Mouse (Mus musculus) midbrain, embryonic 11.5 days (tissue): Measurements from ENCODE around the gene Camk1d. TPM values are rescaled to one million over a fixed set of nuclear protein-coding genes. Genes with fewer than 3 reads are reported as not detected.
"Not testable (repeated sequence)": the region's sequence is repeated elsewhere in the genome, so short reads cannot be mapped to it uniquely, and the experiment has no call there.

Source experiments
- ATAC-seq: fragments of 200-750 bp; cut with Nextera tagmentation; 2 replicates; pipeline ENCODE4 v1.8.0; 2017; ENCODE audit warnings: moderate TSS enrichment, moderate library complexity; ENCODE audit not compliant: low FRiP score
- DNase-seq: peaks from one replicate; pipeline ENCODE4 v3.0.0; 2015; ENCODE audit warnings: low spot score; ENCODE audit errors: missing footprints
- H3K27ac ChIP-seq: fragments of 300-500 bp; sonication (generic); 2 replicates; pipeline ENCODE4 v1.5.1; 2014; ENCODE audit warnings: low read depth, low read length
- H3K27me3 ChIP-seq: fragments of 300-500 bp; sonication (generic); 2 replicates; pipeline ENCODE4 v1.6.1; 2014; ENCODE audit warnings: mild to moderate bottlenecking, low read length, moderate library complexity, mixed read lengths; ENCODE audit not compliant: control insufficient read depth, insufficient read depth
- H3K36me3 ChIP-seq: fragments of 300-500 bp; sonication (generic); 2 replicates; pipeline ENCODE4 v1.6.1; 2014; ENCODE audit warnings: mild to moderate bottlenecking, low read length, moderate library complexity, mixed read lengths; ENCODE audit not compliant: control insufficient read depth, insufficient read depth
- H3K4me1 ChIP-seq: fragments of 300-500 bp; sonication (generic); 2 replicates; pipeline ENCODE4 v1.6.1; 2014; ENCODE audit warnings: low read length; ENCODE audit not compliant: control insufficient read depth, insufficient read depth
- H3K4me2 ChIP-seq: fragments of 300-500 bp; sonication (generic); 2 replicates; pipeline ENCODE4 v1.6.1; 2014; ENCODE audit warnings: mild to moderate bottlenecking, moderate library complexity
- H3K4me3 ChIP-seq: fragments of 300-500 bp; sonication (generic); 2 replicates; pipeline ENCODE4 v1.5.1; 2014; ENCODE audit warnings: low read depth, low read length
- H3K9ac ChIP-seq: fragments of 300-500 bp; sonication (generic); 2 replicates; pipeline ENCODE4 v1.6.1; 2014; ENCODE audit warnings: low read length
- H3K9me3 ChIP-seq: fragments of 300-500 bp; sonication (generic); 2 replicates; pipeline ENCODE4 v1.6.1; 2016; ENCODE audit warnings: low read length; ENCODE audit not compliant: control insufficient read depth
- WGBS: fragments of 180-500 bp; shearing (Covaris S2); extraction: QIAGEN DNeasy Blood & Tissue Kit; methylation state at CpG from one replicate; pipeline ENCODE4 v1.1.7; 2014; 5-methylcytosine and 5-hydroxymethylcytosine counted together
- polyA plus RNA-seq: library from polyadenylated mRNA; unstranded; fragments of >200 nt; fragmentation: Nextera tagmentation; extraction: Ambion mirVana; gene quantifications from 2 replicates; pipeline ENCODE4 v1.2.1, GENCODE M21; 2014

The Camk1d gene
- polyA plus RNA-seq, 1 experiment from 2014 or later = 2.0 TPM

DNA sequence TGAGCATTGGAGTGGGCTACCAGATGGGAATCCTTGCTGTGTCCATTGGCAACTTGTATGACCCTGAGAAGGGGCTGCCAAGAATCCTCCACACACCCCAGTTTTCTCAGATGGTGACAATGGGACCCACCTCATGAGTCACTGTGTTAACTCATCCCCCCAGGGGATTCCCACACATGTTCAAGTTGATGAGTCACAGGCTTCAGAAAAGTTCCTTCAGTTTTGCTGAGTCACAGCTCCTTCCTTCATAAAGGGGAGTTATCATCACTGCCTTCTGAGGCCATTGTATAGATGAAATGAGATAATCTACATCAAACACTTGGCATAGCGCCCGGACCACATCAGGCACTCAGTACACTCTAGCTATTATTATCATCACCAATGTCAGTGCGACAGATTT lies 99.4 kb downstream of the Camk1d start:
- H3K4me1 ChIP-seq = peaks cover 17% of the 10 kb centered on the region
- H3K4me2 ChIP-seq = no peak overlapping the region
- ATAC-seq (peak; percentile 28; the same call in 1 of the 2 replicates), DNase-seq (no peak)
- no peaks in the 10 kb centered on the region for H3K36me3 ChIP-seq
- H3K27me3 ChIP-seq = no peaks in the 10 kb centered on the region
- H3K9ac ChIP-seq = no peak overlapping the region
- 91% methylated on average over 3 of the region's 3 CpGs for WGBS
- H3K27ac ChIP-seq = no peak overlapping the region
- H3K4me3 ChIP-seq = no peak overlapping the region
- no peaks in the 10 kb centered on the region for H3K9me3 ChIP-seq

- Histone ChIP-seq H3K27ac (no peak overlapping the region), H3K4me2 (no peak overlapping the region), H3K27me3 (no peaks in the 10 kb centered on the region), H3K4me1 (peaks cover 17% of the 10 kb centered on the region), H3K36me3 (no peaks in the 10 kb centered on the region), H3K9ac (peak overlapping the region; percentile 42; the same call in 1 of the 2 replicates), H3K4me3 (no peak overlapping the region), H3K9me3 (no peaks in the 10 kb centered on the region)
- 9% methylated on average over 2 of the region's 2 CpGs for WGBS
- ATAC-seq (peak; percentile 72), DNase-seq (peak; percentile 95)
Observed at GRCm38 (mm10) chr2:5614308-5614705, 100.0 kb downstream of the Camk1d start.

GRCm38 (mm10) chr2:5613651-5614307 lies 100.5 kb downstream of the Camk1d start:
- H3K27ac ChIP-seq = no peak overlapping the region
- ATAC-seq (peak; percentile 53; the same call in 1 of the 2 replicates), DNase-seq (peak; percentile 90)
- peaks cover 17% of the 10 kb centered on the region for H3K4me1 ChIP-seq
- no peak overlapping the region for H3K4me2 ChIP-seq
- WGBS = 20% methylated on average over 12 of the region's 12 CpGs
- H3K27me3 ChIP-seq = no peaks in the 10 kb centered on the region
- peak overlapping the region; percentile 42; the same call in 1 of the 2 replicates for H3K9ac ChIP-seq
- H3K4me3 ChIP-seq = no peak overlapping the region
- no peaks in the 10 kb centered on the region for H3K9me3 ChIP-seq
- no peaks in the 10 kb centered on the region for H3K36me3 ChIP-seq

- Histone ChIP-seq H3K4me3 (no peak overlapping the region), H3K4me1 (peaks cover 17% of the 10 kb centered on the region), H3K9ac (no peak overlapping the region), H3K27ac (no peak overlapping the region), H3K36me3 (no peaks in the 10 kb centered on the region), H3K27me3 (no peaks in the 10 kb centered on the region), H3K4me2 (no peak overlapping the region), H3K9me3 (no peaks in the 10 kb centered on the region)
- ATAC-seq (no peak), DNase-seq (no peak)
- 78% methylated on average over 1 of the region's 1 CpGs for WGBS
Observed at GRCm38 (mm10) chr2:5611601-5612000, 102.7 kb downstream of the Camk1d start.

GRCm38 (mm10) chr2:5610521-5610920 lies 103.8 kb downstream of the Camk1d start:
- H3K4me2 ChIP-seq = no peak overlapping the region
- H3K36me3 ChIP-seq = no peaks in the 10 kb centered on the region
- DNase-seq = peak; percentile 72
- ATAC-seq = no peak
- H3K9me3 ChIP-seq = no peaks in the 10 kb centered on the region
- WGBS = 86% methylated on average over 4 of the region's 4 CpGs
- no peaks in the 10 kb centered on the region for H3K27me3 ChIP-seq
- peaks cover 17% of the 10 kb centered on the region for H3K4me1 ChIP-seq
- H3K9ac ChIP-seq = no peak overlapping the region
- H3K27ac ChIP-seq = no peak overlapping the region
- H3K4me3 ChIP-seq = no peak overlapping the region

- H3K4me3 ChIP-seq = no peak overlapping the region
- no peak overlapping the region for H3K4me2 ChIP-seq
- DNase-seq (peak; percentile 41), ATAC-seq (no peak)
- H3K27ac ChIP-seq = no peak overlapping the region
- H3K9me3 ChIP-seq = no peaks in the 10 kb centered on the region
- H3K4me1 ChIP-seq = peaks cover 3% of the 10 kb centered on the region
- H3K27me3 ChIP-seq = no peaks in the 10 kb centered on the region
- WGBS = 84% methylated on average over 11 of the region's 11 CpGs
- H3K9ac ChIP-seq = no peak overlapping the region
- no peaks in the 10 kb centered on the region for H3K36me3 ChIP-seq
Observed at GRCm38 (mm10) chr2:5607920-5608841, 106.1 kb downstream of the Camk1d start.

DNA sequence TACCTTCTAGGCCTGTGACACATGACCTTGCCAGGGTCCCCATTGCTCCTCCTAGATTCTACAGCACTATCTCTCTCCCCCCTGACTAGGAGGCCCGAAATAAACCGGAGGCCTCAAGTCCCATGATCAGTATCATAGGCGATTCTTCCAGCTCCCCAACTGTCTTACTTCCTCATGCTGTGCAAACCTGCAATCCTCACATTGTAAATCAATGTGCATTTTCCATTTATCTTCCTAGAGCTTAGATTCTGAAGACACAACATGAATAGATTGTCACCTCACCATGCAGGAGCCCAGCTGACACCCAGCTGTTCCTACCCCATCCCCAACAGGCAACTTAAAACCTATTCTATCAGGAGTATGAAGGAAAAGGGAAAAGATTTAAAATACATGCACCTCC lies 108.5 kb downstream of the Camk1d start:
- Histone ChIP-seq H3K4me3 (no peak overlapping the region), H3K4me2 (no peak overlapping the region), H3K9ac (no peak overlapping the region), H3K4me1 (peaks cover 5% of the 10 kb centered on the region; the same call in 1 of the 2 replicates), H3K36me3 (no peaks in the 10 kb centered on the region), H3K27ac (no peak overlapping the region), H3K27me3 (no peaks in the 10 kb centered on the region), H3K9me3 (no peaks in the 10 kb centered on the region)
- DNase-seq (peak; percentile 45), ATAC-seq (no peak)
- 91% methylated on average over 3 of the region's 3 CpGs for WGBS

DNA sequence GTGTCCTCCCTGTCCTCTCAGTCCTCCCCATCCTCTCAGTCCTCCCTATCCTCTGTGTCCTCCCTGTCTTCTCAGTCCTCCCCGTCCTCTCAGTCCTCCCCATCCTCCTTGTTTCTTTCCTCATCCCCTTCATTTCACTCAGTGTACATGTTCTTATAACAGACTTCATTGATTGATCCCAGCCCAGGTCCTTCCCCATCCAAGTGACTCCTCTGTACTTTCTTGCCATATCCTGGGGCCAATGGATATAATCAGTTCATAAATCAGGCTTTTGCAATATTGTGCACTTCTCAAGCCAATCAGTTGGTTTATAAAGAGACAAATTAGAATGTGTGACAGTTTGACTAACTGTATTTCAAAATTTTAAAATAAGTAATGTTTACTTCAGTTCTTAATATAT lies 112.3 kb downstream of the Camk1d start:
- Histone ChIP-seq H3K9me3 (no peaks in the 10 kb centered on the region), H3K4me2 (no peak overlapping the region), H3K36me3 (no peaks in the 10 kb centered on the region), H3K4me1 (peaks cover 6% of the 10 kb centered on the region; the same call in 1 of the 2 replicates), H3K4me3 (no peak overlapping the region), H3K27me3 (no peaks in the 10 kb centered on the region), H3K9ac (no peak overlapping the region), H3K27ac (no peak overlapping the region)
- no peak for ATAC-seq
- WGBS = 100% methylated on average over 1 of the region's 1 CpGs
- DNase-seq = no peak

- not testable (repeated sequence) for H3K4me2 ChIP-seq, DNase-seq, H3K27me3 ChIP-seq, H3K9ac ChIP-seq, H3K9me3 ChIP-seq, H3K4me1 ChIP-seq, H3K27ac ChIP-seq, H3K36me3 ChIP-seq, H3K4me3 ChIP-seq
- peak; percentile 77 for ATAC-seq
- 3% methylated on average over 2 of the region's 2 CpGs for WGBS
Observed at GRCm38 (mm10) chr2:5601243-5601642, 113.1 kb downstream of the Camk1d start.
